Mouse (Mus musculus) gonadal fat pad, adult 2 months (tissue): ENCODE results near the gene Usp12. TPM values are rescaled to one million over a fixed set of nuclear protein-coding genes. Genes with fewer than 3 reads are reported as not detected.

ENCODE experiments used
- DNase-seq: peaks from one replicate; pipeline ENCODE4 v3.0.0-alpha.2; 2012; ENCODE audit warnings: low read depth
- polyA plus RNA-seq: library from polyadenylated mRNA; depleted of rRNA; stranded (reverse); fragments of >200 nt; gene quantifications from 2 replicates; pipeline ENCODE4 v1.2.3, GENCODE M21; 2012; rRNA removed

Usp12 gene
- polyA plus RNA-seq, 1 experiment = 17.7 TPM

GRCm38 (mm10) chr5:146692976-146693361 lies 101.8 kb downstream of the Usp12 start:
- DNase-seq = no peak

- no peak for DNase-seq
Observed at GRCm38 (mm10) chr5:146692361-146692975, 102.3 kb downstream of the Usp12 start.

- DNase-seq = no peak
Observed at GRCm38 (mm10) chr5:146691745-146692144, 103.1 kb downstream of the Usp12 start.

DNA sequence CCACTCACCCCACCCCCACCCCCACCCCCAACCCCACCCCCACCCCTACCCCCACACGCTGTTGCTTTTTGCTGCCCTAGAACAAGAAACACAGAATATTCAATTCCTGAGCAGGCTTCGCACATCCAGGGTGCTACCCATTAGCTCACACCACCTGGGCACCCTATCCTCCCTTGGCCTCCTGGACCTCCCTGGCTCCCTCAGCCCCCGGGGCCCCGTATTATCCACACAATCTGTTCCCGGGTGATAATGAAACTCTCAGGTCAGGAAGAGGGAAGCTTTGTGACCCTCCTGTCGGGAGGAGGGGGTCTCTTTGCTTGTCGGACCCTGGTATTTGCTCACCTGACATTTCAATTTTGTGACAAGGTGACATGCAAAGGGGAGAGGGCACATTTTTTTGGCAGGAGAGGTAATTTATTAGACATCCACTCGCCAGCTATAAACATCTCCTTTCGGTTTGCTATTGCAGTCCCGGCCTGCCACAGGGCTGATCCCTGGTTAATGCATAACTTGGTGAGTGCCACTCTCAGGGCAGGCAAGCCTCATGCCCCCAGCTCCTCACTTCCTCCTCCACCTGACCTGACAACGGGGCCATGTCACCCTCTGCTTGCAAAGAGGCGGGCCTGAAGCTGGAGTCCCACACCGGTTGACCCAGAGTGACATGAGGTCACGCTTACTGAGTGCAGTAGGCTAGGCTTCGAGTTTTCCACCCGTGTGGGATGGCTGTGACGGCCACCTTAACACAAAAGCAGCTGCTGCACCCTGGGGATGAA lies 107.1 kb downstream of the Usp12 start:
- DNase-seq = no peak

DNA sequence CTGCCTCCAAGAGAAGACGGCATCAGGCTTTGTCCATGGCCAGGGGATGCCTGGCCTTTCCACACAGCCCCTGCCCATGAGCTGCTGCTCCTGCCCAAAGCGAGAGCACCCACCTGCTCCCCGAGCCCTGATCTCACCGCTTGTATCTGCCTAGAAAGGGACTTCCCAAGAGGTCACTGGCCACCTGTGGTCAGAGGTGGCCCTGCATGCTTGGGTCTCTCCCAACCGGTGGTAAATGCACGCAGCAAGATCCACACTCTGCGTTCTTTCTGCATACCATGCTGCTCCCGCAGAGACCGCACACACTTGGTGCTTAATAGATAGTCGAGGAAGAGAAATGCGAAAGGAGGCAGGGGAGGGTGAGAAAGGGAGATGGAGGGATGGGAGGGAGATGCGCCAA lies 107.9 kb downstream of the Usp12 start:
- DNase-seq = no peak

Other genes starting within 250 kb of the Usp12 start
- not detected in 2 replicates for gene Gm3415, start 238.9 kb downstream of the Usp12 start, polyA plus RNA-seq
- gene Gpr12, start 209.8 kb downstream of the Usp12 start, polyA plus RNA-seq = not detected in 2 replicates
- 88.2 and 114 TPM in 2 replicates for gene Rpl21, start 37.9 kb upstream of the Usp12 start, polyA plus RNA-seq
- 9.1 and 12.4 TPM in 2 replicates for gene Rasl11a, start 50.1 kb upstream of the Usp12 start, polyA plus RNA-seq
- gene Gtf3a, start 153.7 kb upstream of the Usp12 start, polyA plus RNA-seq = 36.9 and 39.2 TPM in 2 replicates
- gene Mtif3, start 168.8 kb upstream of the Usp12 start, polyA plus RNA-seq = 10.5 and 10.7 TPM in 2 replicates